Mouse (Mus musculus) embryo, embryonic 9.5 days (tissue): ENCODE measurements around the gene Cd81.

Source experiments
- DNase-seq: peaks from one replicate; pipeline ENCODE4 v3.0.0-alpha.2; 2017; ENCODE audit errors: extremely low spot score

The Cd81 gene

GRCm38 (mm10) chr7:143049841-143050816, 2.4 kb upstream of the Cd81 start:
- DNase-seq, result no peak

GRCm38 (mm10) chr7:143051316-143051715, 1.2 kb upstream of the Cd81 start:
- DNase-seq, result no peak

- DNase-seq, result peak; percentile 79
These were observed 715 bp downstream of the Cd81 start for GRCm38 (mm10) chr7:143053008-143053899.

- no peak for DNase-seq
These were observed 1.5 kb downstream of the Cd81 start for GRCm38 (mm10) chr7:143053961-143054611.

GRCm38 (mm10) chr7:143054612-143054965, 2.0 kb downstream of the Cd81 start:
- no peak for DNase-seq

GRCm38 (mm10) chr7:143055001-143055400, 2.5 kb downstream of the Cd81 start:
- no peak for DNase-seq

GRCm38 (mm10) chr7:143055499-143056186, 3.1 kb downstream of the Cd81 start:
- no peak for DNase-seq

DNA sequence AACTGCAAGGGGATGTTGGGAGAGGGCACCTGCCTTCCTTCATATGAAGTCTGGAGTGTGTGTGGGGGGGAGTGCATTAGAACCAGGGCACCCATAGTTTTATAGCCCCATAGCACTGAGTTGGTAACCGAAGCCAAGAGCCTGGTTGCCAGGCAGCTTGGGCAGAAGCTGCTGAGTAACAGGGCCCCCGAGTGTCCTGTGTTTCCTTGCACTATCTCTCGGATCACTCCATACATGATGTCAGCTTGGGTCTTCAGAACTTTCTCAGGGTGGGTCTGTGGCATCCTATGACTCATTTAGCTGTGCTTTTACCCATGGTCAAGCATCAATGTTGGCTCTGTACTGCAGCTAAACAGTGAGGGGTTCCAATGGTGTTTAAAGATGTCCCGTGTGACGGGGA, 4.5 kb downstream of the Cd81 start:
- no peak for DNase-seq

GRCm38 (mm10) chr7:143057667-143058220, 5.2 kb downstream of the Cd81 start:
- DNase-seq, result no peak

DNA sequence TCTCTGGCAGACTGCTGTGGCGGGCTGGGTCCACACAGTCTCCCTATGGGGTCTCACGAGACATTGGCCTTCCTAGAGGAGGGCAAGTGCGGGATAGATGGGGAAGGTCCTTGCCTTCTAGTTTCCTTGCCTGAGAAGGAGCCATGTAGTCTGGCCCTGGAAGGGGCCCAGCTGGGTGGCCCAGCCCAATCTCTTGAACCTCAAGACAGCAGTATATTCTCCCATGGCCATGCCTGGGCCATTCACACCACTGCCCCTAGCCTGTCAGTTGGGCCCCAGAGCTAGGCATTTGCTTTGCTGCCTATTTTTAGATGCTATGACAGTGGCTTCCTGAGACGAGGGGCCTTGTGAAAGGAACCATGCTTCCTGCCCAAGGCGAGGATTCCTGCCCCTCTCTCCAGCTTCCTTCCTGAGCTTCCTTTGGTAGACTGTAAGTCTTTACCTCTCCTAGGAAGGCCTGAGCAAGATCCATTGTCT, 5.7 kb downstream of the Cd81 start:
- no peak for DNase-seq

- DNase-seq, result no peak
These were observed 6.8 kb downstream of the Cd81 start for GRCm38 (mm10) chr7:143059202-143059870.

DNA sequence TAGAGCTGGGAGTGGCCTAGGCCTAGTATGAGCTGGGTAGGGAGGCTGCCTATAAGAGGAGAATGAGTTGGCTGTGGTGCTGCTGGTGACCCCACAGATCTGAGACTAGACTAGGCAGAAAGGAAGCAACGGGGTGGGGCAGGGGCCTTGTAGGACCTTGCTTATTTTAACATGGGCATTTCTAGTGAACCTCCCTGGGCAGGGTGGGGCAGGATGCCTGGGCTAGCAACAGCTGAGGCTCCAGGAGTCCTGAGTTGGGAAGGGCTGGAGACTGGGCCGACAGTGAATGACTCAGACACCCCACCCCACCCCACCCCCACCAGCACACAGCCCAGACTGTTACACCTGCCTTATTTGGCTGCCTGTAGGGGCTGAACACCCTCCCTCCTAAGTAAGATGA, 10.2 kb downstream of the Cd81 start:
- no peak for DNase-seq

GRCm38 (mm10) chr7:143064226-143064625, 11.7 kb downstream of the Cd81 start:
- no peak for DNase-seq

DNA sequence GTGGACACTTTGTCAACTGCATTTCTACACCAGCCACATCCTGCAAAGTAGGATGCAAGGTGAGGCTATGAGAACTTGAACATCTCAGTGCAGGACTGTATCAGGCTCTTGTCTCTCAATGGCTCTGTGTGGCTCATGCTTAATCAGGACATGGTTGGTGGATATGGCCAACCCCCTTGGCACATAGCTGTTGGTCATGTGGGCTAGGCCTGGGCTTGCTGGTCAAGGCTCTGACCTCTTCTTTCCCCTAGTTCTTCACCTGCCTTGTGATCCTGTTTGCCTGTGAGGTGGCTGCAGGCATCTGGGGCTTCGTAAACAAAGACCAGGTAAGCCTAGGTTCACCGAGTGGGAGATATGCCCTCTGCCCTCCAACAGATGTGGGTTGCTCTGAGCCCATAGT, 13.2 kb downstream of the Cd81 start:
- no peak for DNase-seq

- no peak for DNase-seq
These were observed 14.9 kb downstream of the Cd81 start for GRCm38 (mm10) chr7:143067469-143067868.

DNA sequence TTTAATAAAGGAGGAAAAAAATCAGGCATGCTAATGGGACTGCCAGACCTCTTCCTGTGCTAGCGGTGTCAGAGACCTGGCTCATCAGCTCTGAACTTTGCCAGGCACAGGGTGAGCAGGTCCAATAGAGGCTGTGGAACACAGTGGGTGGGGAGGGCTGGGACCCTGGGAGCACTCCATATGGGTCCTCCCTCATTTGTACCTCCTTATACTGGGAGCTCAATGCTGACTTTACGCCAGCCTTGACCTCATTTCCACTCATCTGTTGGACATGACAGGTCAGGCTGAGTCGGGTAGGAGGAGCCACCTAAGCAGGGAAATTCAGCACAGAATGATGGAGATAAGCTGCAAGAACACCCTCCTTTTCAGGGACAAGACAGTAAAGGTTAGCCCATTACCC, 15.4 kb downstream of the Cd81 start:
- DNase-seq, result no peak

DNA sequence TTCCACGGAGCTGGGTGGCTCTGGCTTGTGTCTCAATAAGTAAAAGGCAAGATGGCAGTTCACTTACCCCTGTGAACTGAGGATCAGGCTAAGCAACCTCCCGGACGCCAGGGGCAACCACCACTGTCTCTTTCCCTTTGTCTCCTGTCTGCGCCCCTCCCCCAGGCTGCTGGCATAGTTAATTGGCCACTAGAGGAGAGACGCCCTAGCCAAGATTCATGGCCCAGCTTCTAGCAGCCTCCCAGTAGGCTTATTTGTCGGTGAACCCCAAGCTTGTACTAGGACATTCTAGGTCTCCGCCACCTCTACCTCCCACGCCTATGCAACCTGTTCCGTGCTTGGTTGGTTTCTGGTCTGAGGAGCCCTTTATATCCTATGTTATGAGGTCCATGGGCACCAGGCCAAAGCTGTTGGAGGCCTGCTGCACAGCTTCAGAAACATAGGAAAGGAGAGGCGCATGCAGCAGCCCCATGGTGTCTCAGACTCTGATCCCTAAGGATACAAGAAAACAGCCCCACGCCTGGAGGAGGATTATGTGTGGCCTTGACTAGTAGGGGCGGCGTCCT, 15.9 kb downstream of the Cd81 start:
- peak; percentile 40 for DNase-seq

DNA sequence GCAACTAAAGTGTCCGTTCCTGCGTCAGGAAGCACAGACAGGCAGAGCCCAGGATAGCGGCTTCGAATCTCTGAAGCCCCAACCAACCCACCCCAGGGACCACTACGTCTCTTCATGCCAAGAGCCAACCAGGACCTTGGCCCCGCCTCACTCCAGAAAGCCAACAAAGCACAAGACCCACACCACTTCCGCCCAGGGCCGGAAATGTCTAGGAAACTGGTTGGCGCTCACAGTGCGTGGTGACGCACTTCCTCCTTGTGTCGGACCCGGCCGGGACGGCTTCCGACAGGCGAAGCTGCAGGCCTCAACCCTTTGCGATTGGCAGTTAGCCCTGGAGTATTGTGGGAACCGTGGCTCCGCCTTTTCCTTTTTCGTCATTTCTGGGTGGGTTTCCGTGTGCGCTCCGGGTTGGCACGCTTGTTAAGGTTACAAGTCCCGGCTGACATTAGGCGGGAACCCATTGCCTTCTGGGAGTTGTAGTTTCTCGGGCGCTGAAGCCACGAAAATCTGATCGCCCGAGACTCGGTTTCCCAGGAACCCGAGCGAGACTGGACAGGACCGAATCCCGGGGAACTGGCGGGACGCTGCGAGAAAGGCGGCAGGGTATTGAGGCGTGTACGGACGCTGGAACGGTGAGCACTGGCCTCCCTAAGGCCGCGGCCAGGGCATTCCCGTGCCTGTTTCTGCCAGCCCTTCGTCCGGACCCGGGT, 16.5 kb downstream of the Cd81 start, which contains the start of gene Tssc4:
Gene Tssc4 (plus strand): TSS at position 368 of the 710 bp plus-strand sequence.
- peak; percentile 98 for DNase-seq

- no peak for DNase-seq
These were observed 17.3 kb downstream of the Cd81 start for GRCm38 (mm10) chr7:143069751-143070400.
